Mouse (Mus musculus) heart, adult 18-20 months (tissue): ENCODE measurements around the gene Osbpl11. TPM values are rescaled to one million over a fixed set of nuclear protein-coding genes. Genes with fewer than 3 reads are reported as not detected.
"Not testable (repeated sequence)": the region's sequence is repeated elsewhere in the genome, so short reads cannot be mapped to it uniquely, and the experiment has no call there.

Source experiments
- DNase-seq, 2 experiments: peaks; one replicate each; pipeline ENCODE4 v3.0.0; 2021 to 2022; ENCODE audit warnings: mixed read lengths in 1 of 2
- long read RNA-seq, 2 experiments: library from polyadenylated mRNA; stranded (forward); transcript quantifications; one replicate each; pipeline ENCODE4 v2.0.0; 2021
- total RNA-seq, 2 experiments: library from RNA; stranded (reverse); gene quantifications; 2 replicates each; pipeline ENCODE4 v1.2.3; 2021

Gene Osbpl11
- 10 to 100 TPM; 19.0 to 20.6 TPM for total RNA-seq
- long read RNA-seq, experiment 1, full-length matches to known transcripts, result 23 of 26 reads
- long read RNA-seq, experiment 1, partial matches to known transcripts, result 0 of 26 reads
- long read RNA-seq, experiment 1, other reads (novel, unspliced or antisense), result 3 of 26 reads
- long read RNA-seq, experiment 2, full-length matches to known transcripts, result 13 of 17 reads
- long read RNA-seq, experiment 2, partial matches to known transcripts, result 2 of 17 reads
- long read RNA-seq, experiment 2, other reads (novel, unspliced or antisense), result 2 of 17 reads

DNA sequence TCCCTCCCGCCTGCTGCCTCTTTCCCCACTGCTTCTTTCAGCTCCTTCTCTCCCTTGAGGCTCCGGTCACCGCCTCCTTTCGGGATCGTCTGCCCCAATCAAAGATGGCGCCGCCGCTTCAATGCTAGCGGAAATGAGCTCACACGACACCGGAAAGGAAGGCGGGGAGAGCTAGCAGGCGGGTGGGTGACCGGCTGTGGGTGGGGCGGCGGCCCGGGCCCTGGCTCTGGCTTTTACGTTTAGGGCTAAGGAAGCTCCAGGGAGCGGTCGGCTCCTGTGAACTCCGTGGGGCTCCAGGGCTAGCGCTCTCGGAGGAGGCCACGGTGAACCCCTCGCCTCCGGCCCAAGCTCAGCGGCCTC is at the start of gene Osbpl11:
Osbpl11 (plus strand) TSS at position 171 of the 360 bp plus-strand sequence.
- DNase-seq, result peak; percentile 98 to 99

DNA sequence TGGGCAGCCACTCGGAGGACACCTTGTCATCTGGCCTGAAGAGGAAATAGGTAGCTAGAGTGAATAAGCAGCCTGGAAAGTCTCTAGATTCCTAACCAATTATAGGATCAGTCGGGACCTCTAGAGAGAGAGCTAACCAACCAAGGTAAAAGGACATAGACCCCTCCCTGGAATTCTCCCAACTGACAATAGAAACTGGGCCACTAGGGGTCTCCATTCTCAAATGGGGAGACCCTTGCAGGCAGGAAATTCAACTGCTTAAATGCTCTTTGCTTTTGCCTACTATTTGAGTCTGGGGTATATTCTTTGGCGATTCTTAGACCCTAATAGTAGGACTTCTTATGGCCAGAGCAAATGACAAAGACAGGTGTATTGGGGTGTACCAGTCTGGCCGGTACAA is 49.7 kb upstream of the Osbpl11 start:
- DNase-seq, result no peak

DNA sequence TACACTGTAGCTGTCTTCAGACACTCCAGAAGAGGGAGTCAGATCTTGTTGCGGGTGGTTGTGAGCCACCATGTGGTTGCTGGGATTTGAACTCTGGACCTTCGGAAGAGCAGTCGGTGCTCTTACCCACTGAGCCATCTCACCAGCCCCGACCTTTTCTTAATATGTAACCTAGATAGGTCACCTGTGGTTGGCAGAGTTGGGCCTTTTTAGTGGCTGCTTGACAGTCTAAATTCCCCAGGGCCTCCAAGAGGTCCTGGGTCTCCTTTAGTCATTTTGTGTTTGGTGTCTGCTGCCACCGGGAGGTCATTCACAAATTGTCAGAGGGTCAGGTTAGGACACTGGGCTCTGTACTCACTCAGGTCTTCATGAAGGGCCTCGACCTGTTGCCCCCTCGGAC is 45.8 kb upstream of the Osbpl11 start:
- not testable (repeated sequence) for DNase-seq

DNA sequence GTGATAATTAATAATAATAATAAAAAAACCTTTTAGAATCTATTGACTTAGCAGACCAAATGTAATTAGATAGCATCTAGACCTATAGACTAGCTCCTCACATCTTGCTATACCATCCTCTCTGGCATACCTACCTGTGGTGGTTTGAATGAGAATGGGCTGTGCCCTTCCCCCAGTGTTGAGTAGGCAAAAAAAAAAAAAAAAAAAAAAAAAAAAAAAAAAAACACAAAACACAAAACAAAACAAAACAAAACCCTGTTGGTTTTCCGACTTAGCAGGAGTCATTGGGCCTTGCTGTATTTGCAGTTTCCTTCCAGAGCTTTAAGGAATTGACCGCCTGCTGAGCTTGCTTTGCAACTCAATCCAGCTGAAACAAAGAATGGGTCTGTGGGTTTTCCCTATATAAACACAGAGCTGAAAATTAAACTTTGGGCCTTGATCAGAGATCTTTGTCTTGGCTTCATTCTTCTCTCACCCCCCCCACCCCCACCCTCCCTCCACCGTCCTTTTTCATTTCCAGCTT is 43.1 kb upstream of the Osbpl11 start:
- no peak for DNase-seq

DNA sequence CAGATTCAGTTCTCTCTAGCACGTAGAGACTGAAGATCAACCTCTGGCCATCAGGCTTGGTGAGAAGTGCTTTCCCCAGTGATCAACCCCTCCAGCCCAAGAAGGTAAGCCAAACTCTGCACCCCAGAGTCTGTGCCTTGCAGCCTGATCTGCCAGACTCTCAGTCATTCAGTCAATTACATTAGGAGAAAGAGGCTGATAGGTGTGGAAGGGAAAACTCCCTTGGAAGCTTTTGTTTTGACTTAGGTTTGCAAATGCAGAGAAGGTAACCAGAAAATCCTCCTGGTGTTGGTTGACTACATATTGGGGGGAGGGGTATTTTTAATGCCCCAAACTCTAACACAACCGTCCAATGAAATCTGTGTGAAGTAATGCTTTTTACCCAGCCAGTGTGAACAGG is 41.4 kb upstream of the Osbpl11 start:
- no peak for DNase-seq

DNA sequence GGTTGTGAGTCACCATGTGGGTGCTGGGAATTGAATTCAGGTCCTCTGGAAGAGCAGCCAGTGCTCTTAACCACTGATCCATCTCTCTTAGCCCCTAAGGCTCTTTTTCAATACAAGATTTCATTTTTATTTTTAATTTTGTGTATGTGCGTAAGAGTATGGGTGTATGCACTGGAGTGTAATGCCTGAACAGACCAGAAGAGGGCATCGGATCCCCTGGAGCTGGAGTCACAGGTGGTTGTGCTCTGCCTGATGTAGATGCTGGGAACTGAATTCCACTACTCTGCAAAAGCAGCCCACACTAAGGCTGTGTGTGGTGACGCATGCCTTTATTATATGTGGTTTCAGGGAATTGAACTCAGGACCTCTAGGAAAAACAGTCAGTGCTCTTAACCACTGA is 38.7 kb upstream of the Osbpl11 start:
- no peak for DNase-seq

DNA sequence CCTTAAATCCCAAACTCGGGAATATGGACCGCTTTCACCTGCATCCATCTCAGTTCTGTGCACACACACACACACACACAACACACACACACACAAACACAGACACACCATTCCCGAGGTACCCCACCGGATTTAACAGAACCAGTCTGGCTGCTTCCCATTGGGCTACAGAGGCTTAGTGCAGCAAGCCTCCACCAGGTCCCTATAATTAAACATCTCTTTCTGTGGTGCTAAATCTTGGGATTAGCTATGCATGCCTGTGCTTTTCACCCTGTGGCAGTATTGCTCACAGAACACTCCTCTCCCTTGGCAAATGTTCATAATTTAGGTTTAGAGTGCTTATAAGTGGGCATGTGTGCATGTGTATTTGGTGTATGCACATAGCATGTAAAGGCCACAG is 36.7 kb upstream of the Osbpl11 start:
- DNase-seq, result no peak

DNA sequence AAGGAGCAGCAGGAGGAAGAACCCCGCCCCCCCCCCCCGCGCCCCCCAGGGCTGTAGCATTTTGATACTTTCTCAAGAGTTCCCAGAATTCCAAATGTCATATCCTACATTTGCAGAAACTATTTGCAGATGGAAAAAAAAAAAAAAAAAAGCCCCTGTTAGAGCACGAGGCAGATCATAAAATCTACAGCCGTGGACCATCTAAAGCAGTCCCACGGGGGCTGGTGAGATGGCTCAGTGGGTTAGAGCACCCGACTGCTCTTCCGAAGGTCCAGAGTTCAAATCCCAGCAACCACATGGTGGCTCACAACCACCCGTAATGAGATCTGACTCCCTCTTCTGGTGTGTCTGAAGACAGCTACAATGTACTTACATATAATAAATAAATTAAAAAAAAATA is 34.0 kb upstream of the Osbpl11 start:
- not testable (repeated sequence) for DNase-seq

DNA sequence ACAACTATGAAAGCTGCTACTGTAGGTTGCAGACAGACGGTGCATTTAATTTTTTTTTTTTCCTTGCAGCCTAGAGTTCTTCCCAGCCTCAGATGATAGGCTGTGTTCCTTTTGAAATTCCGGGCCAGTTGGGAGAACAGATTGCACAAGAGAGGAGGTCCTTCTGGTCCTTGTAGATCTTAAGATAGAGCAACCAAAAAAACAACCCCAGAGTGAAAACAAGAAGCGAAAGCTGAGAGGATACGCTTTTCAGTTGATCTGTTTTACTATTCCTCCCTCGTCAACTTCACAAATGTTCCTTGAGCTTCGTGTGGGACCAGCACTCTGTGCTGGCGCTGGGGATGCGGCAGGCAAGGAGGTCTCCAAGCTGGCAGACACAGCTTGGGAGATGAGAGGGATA is 33.3 kb upstream of the Osbpl11 start:
- DNase-seq, result peak; percentile 11 to 37

DNA sequence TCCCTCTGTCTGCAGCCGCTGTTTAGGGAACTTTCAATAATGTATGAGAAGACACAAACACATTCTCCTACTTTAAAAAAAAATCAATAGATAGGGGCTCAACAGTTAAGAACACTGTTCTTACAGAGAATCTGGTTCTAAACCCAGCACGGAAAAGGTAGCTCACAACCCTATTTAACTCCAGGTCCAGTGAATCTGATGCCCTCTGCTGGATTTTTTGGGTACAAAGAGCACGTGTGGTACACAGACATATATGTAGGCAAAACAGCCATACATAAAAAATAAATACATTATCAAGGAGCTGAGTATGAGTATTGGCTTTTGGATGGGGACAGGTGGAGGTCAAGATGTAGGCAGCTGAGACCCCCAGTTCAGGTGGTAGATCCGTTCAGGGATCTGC is 29.9 kb upstream of the Osbpl11 start:
- DNase-seq, result peak; percentile 22 to 58

DNA sequence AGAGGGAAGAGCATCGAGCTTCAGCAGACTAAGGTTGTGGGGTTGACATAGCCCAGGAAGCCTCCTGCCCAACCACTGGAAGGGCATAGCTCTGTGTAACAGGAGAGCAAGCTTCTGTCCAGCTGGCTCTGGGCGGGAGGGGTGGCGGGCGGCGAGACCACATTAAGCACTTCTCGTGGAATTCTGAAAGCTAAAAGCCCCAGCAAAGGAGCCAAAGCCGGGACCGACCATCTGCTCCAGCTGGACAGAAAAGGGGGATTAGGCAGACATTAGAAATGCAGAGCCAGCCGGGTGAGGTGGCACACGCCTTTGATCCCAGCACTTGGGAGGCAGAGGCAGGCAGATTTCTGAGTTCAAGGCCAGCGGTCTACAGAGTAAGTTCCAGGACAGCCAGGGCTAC is 26.9 kb upstream of the Osbpl11 start:
- no peak for DNase-seq

DNA sequence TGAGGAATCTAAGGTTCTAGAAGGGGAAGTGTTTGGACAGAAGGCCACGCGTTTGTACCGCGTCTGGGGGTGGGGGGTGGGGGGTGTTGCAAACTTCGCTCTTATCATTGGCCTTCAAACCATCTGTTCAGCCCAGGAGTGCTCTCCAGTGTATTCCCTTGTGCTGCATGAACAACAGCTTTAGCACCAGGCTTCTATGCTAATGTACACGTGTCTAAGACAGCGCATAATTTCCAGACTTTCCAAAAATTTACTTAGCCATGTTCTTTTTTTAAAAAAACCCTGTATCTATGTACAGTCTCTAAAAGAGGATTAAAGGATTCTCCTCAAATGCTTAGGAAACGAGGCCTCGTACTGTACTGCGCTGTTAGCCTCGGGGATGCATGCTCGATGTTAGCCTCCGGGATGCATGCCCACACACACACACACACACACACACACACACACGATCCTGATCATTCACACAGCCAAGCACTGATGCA is 26.2 kb upstream of the Osbpl11 start:
- DNase-seq, result no peak

DNA sequence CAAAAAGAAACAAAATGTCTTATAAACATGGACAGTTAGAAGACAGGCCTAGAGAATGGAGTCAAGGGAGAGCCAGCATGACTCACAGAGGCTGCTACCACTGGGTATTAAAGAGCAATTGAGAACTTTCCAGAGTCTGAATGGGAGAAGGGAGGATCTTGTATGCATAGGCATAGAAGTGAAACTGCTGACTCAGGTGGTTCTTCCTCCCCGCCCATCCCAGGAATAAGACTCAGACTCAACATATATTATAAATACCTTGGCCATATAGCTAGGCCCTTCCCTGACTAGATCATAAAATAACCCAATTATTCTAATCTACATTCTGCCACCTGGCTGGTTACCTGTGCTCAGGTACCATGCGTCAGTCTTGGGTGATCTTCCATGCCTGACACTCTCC is 25.5 kb upstream of the Osbpl11 start:
- DNase-seq, result no peak

DNA sequence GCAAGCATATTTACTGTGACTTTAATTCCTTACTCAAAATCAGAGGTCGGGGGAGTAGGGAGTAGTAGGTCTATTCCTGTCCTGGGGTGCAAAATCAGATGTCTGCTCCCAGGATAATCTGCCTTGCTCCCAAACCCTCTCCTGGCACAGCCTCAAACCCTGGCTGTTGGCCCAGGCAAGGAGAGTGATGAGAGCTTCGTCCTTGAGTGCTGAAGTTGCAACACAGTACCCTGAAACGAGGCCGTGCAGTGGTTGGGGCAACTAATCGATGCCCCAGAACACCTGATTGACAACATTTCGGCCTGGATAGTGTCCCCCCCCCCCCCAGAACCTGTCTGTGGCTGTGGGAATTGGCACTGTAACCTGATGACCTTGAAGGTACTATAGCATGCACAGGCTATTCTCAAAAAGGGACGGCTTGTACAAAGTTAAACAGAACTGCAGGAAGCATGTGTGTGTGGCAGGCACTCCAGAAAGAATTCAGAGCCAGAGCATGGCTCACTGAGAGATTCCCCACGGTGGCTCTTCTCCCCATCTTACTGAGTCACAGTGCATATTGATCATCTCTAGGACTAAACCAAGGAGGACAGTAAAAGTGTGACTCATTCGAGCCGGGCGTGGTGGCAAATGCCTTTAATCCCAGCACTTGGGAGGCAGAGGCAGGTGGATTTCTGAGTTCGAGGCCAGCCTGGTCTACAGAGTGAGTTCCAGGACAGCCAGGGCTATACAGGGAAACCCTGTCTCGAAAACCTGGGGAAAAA is 21.4 kb upstream of the Osbpl11 start:
- DNase-seq, result peak; percentile 62 to 79

DNA sequence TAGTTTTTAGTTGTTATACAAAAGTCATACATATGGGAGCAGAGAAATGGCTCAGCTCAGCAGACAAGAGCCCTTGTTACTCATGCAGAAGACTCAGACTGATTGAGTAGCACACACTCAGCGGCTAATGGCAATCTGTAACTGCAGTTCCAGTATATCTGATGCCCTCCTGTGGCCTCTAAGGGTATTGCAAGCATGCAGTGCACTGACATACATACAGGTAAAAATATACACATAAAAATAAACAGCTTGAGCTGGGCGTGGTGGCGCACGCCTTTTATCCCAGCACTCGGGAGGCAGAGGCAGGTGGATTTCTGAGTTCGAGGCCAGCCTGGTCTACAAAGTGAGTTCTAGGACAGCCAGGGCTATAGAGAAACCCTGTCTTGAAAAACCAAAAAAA is 18.6 kb upstream of the Osbpl11 start:
- peak in 1 of 2 experiments; percentile 42 for DNase-seq

DNA sequence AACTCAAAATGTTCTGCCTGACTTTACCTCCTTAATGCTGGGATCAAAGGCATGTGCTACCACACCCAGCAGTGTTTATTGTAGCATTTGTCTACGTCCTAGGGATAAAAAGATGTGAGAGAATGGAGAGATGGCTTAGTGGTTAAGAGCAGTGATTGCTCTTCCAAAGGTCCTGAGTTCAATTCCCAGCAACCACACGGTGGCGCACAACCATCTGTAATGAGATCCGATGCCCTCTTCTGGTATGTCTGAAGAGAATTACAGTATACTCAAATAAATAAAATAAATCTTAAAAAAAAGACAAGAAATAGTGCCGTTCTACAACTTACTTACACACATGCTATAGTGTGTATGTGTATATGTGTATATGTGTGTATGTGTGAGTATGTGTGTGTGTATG is 17.3 kb upstream of the Osbpl11 start:
- peak in 1 of 2 experiments; percentile 11 for DNase-seq

DNA sequence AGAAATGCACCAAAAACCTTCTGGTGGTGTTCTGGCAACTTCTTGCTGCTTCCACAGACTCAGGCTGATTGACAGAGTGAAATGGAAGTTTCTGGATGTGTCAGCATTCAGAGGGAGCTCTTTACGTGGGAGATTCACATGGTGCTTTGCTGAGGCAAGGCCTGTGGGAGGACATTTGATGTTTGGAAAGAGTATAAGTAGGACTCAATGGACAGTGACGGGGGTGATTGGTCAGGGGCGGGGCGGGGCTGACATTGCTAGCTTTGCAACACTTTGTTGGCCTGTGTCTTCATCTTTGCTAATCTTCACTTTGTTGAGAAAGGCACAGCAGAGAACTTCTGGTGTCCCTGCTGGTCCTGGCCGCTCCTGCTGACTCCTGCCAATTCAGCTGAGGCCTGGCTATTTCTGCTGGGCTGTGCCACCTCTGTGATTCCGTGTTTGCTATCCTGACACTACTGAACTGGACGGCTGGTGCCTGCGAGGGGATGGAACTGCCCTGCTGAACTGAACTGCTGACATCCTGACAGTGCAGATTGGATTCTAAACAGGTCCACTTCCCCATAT is 15.3 kb upstream of the Osbpl11 start:
- DNase-seq, result no peak

DNA sequence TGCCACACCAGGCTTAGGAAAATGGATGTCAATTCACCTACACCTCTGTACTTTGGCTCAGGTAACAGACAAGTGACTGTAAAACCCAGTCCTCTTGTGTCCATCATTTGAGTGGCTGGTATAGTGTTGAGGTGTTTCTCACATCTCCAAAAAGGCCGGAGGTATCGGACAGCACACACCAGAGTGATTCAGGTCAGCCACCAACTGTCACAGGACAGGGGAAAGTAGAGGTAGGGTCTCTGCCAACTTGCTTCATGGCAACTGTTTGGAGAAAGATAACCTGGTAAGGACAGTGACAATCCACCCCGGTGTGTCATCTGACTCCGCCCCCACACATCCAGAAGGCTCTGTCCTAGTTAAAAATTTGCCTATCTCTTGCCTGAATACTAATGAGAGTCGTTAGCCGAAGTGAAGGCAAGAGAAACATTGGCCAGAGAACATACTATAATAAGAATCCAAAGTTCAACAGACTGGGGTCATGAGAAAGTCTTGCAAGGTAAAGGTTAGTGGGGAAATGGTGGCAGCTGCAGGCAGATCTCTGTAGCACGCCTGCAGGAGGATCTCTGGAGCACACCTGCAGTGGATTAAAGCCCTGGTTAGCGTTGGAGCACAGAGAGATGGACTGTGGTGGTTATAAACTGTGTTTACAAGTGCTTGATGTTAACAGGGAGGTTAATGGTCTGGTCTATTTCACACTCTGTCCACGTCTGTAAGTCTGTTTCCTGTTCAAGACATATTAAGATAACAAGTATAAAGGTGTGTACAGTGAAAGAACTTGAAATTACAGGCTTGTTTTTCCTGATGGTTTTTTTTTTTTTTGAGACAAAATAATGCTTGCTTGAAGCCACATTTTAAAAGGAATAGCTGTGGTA is 13.9 kb upstream of the Osbpl11 start:
- no peak for DNase-seq

DNA sequence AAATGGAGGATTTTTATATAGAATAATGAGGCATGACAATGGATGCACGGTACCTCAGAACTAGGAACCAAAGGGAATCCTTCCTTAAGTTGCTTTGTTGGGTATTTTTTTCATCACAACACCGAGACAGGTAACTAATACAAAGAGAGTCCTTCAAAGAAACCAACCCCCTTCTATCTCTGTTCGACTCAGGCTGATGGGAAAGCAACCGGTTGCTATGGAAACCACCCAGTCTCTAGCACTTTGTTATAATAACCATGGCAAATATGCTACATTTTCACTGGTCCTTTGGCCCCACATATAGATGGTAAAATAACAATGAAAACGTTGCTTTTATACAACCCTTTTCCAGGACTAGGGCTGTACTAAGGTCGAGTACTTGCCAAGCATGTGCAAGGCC is 13.1 kb upstream of the Osbpl11 start:
- DNase-seq, result no peak

DNA sequence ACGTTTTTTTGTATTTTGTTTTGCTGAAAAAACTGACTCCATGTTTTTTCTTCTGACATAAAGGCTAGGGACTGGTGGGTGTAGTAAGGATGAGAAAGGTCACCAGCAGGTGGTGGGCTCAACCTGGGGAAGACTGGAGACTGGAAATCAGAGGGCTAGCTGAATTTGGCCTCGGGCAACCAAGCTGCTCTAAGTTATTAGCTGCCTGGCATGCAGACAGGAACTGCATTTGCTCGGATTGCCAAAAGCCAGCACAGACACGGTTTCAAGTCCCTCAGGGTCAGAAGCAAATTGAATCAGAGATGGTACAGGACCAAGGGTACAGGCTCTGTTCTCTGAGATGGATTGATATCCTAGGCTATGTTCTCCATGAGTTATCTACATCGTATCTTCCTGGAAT is 11.7 kb upstream of the Osbpl11 start:
- DNase-seq, result no peak

DNA sequence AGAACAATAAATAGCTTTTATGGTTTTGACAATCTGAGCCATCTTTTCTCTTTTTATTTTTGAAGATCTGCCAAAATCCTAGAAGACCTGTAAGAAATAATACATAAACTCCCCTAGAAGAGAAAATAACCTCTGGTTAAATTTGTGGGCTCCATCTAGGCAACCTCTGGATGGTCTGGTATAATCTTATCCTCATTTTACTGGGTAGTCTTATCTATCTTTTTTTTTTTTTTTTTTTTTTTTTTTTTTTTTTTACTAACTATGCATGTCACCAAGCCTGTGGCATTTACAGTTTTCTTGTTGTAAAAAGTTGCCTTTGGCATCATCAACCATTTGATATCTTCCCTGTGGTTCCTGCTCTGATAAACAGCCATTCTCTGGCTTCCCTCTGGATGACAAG is 10.2 kb upstream of the Osbpl11 start:
- DNase-seq, result no peak

DNA sequence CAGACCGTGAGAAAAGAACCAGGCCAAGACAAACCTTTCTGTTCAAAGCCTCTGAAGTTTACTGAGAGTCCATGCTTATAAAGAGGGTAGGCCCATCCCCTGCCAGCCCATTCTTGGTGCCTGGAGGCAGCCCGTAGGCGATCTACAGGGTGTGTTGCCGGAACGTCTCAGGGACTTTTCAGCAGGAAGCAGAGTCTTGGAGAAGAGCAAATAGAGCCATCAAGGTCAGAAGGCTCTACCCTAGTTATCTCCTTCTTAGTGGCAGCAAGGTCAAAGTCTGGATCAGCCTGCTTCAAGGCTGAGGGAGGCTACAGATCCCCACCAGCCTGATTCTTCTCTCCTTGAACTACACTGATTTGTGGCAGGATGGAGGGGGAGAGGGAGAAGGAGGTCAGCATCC is 8.0 kb upstream of the Osbpl11 start:
- DNase-seq, result not testable (repeated sequence)
